Mouse (Mus musculus): ENCODE data around the gene Tsku.

Gene Tsku

DNA sequence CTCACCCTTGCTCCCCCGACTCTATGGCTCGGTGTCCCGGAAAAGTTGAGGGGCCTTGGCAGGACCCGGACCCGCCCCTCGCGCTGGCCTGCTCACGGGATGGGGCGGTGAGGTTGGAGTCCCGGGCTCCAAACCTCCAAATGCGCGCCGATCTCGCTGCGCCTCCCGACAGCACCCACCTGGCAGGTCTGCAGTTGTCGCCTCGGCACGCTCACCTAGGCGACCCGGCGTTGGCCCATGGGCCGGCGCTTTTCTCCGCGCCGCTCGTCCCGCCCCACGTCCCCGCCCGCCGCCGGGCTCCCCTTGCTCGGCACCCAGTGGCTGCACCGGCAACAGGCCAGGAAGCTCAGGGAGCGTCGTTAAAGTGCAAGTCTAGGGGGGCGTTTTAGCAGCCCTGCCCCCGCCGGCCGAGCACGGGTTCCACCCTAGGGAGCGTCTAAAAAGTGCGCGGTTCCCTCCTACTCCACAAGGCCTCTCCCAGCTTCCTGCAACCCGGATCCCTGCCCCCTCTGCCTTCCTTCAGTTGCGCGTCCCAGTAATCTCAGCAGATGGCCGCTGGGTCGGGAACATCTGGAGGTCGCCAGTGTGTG is at the start of gene Tsku:
TSS of gene Tsku (minus strand) at position 266 of the 590 bp plus-strand sequence.
- no peak for DNase-seq (ENCODE audit: low read depth)

DNA sequence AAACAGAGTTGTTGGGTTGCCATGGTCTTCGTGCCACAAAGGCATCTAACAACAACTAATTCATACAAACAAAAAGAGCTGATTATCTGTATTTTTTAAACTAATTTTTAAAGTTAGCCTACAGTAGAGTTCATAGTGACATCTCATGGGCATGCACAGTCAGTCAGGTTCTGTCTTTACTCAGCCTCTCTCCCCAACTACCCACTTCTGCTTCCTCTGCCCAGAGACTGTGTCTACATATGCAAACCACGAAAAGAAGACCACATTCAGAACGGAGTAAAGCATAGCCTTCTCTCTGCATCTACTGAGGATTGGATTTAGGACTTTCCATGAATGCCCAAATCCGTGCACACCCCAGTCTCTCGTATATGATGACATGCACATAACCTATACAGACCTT is 46.5 kb upstream of the Tsku start:
- DNase-seq (ENCODE audit: low read depth): no peak

DNA sequence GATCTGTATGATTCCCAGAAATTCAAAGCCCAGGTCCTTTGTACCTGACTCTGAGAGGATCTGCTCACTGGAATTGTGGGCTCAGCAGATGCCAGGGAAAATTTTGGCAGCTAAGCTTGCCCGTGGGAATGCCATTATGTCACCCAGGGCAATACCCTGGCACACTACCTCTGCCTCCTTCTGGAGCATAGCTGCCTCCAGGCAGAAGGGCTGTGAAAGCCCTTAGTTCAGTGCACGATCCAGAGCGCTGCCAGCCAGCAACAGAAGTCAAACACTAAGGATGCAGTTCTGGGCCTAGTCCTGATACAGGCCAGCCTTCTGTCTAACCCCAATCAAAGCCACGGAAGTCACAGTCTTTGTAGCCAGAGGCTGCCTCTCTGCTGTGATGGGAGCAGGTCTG is 42.9 kb upstream of the Tsku start:
- DNase-seq (ENCODE audit: low read depth): no peak

DNA sequence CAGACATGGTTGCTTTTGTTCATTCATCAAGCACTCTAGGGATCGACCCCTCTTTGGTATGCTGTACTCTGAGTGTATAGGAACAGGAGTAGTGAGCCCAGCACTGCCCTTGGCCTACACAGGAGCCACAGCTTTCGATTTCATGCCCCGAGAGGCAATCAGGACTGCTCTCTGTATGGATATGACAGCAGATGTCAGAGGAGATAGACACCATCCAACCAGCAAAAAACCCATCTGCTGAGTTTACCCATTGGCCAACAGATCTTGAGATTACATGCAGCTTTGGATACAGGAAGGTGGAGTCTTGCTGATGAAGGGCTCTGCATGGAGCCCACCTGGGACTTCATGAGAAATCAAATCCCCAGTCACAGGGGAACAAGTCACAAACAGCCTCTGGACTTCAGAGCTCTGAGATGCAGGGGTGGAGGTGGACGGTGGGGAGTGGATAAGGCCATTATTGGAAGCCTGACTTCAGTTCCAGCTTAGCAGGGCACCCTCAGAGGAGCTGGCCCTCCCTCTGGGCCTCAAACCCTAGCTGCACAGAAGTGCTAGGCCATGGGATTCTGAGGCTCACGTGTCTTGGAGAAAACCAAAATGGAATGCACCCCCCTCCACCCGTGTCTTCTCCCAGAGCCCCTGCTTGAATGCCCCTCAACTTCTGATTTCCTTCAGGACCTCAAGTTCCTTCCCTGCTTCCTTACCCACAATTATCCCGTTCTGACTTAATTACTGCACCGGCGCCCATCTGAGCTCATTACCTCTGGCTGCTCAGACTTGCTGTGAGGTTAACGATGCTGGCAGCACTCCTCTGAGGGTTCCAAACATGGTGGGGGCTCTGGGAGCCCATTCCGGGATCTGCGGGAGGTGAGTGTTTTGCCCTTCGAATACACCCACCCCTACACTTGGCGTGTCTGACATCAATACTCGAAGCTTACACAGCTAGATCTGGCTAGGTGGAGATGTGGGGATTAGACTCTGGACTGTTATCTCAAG is 41.8 kb upstream of the Tsku start:
- DNase-seq (ENCODE audit: low read depth): no peak

DNA sequence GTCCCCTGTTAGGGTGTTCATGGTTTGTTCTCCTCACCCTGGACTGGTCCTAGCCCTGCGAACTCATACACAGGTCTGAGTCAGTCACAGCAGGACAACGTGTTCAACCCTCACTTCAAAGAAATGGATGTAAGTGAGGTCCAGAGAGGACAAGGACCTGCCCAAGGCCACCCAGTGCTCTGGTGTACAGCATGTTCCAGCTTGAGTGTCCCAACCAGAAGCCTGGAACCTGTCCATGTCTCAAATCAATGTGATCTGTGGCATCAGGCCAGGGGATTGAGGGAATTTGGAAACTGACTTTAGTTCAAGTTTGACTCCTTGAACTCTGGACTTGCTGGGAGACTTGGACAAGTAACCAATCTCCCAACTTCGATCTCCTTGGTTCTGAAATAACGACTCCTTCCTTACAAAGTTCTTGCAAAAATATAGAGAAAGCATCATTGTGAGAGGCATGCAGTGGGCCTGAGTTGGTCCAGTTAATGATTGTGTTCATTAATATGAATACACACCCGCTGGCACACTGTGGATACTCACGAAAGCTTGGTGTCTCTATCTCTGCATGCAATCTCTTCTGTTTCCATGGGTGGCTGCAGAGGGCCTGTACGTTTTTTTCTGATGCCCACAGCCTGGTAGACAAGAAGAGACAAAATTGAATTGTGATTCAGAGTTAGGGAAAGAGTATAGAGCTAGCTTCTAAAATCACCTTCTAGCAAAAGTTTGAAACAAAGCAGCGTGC is 31.5 kb upstream of the Tsku start:
- no peak for DNase-seq (ENCODE audit: low read depth)

DNA sequence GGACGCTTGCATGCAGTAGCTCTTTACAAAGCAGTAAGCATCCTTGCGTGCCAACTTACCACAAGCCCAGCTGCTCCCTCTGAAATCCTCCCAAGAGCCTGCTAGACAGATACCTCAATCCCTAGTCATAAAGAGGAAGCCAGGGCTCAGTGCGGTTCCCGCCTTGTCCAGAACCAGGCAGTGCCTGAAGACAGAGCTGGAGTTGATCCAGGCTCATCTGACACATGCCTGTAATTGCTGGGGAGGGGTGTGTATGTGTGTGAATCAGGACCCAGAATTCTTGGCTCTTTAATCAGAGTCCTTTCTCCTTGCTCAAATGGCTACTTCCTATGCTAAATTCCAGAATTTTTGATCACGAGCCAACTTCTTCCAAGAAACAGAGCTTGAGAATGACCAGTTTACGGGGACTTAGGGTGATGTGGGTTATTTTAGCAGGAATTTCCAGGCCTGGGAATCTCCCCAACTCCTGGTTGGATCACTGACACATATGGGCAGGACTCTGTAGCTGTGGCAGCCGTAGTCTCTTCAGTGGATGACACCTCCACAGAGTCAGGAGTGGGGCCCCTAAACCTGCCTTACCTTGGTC is 30.3 kb upstream of the Tsku start:
- no peak for DNase-seq (ENCODE audit: low read depth)

DNA sequence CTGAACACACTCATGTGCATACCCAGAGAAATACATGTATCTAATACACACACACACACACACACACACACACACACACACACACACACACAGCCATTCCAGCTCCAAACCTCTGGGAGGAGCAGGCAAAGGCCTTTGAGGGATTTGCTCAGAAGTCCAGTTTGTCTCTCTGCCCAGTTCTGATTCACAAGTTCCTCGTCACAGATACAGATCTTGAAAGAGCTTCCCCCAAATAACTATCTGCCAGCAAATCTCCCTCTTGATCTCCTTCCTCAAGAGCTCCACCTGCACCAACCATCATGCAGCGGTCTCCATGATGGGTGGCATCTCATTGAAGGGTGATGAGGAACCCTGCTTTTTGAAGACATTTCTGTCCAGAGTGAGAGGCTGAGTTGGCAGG is 29.4 kb upstream of the Tsku start:
- no peak for DNase-seq (ENCODE audit: low read depth)

DNA sequence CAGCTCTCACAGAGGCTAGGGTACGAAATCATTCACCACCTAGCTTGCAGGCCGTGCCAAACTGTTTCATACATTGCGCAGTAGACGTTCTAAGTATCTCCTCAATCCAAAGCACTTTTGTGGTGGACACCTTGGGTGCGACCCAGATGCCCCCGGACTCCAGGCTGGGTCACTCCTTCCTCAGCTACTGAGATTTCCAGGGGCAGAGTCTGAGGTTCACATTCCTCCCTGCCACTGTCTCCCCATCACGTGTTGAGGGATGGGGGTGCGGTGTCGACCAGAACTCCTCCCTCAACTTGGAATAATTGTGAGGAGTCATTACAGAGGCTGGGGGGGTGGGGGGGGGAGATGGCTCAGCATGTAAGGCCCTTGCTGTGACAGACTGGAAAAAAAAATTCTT is 28.5 kb upstream of the Tsku start:
- no peak for DNase-seq (ENCODE audit: low read depth)

DNA sequence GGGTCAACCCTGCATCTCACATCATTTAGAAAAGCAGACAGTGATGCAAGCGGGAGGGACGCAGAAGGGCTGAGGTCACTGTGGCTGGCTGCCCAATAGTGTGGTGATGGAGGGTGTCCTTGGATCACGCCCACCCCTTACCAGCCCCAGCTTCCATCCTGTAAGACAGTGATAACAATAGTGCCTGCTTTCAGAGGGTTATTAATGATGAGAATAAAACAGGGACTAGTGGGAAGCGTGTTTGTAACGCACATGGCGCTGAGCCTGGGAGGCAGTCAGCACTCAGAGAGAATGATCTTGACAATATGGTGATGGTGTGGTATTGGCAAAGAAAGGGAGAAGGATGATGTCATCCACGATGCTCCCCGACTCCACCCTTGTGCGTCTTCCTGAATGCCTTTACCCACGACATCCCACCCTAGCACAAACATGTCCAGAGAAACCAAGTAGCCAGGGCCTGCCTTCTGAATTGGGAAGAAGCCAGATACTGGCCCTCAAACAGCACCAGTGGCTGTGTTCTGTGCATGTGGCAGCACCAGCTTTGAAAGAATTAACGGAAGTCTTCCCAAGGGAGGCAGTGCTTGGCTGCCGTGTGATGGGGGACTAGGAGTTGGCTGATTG is 27.9 kb upstream of the Tsku start:
- DNase-seq (ENCODE audit: low read depth): no peak

DNA sequence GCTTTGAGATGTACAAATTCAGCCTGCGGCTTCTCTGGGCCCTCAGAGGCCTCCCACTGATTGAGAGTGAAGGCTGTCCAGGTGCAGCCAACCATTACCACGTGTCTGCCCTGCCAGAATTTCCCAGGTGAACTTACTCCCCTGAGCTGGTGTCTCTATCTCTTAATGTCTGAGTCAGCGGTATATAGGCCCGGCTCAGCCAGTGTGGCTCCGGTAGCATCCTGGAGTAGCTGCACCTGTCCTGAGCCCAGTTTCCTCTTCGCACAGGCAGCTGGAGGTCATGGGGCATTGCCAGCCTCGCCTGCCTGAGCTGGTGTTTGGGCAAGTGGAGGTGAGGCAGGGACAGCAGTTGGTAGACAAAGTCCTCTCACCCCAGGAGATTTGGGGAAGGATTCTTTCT is 26.1 kb upstream of the Tsku start:
- DNase-seq (ENCODE audit: low read depth): no peak

DNA sequence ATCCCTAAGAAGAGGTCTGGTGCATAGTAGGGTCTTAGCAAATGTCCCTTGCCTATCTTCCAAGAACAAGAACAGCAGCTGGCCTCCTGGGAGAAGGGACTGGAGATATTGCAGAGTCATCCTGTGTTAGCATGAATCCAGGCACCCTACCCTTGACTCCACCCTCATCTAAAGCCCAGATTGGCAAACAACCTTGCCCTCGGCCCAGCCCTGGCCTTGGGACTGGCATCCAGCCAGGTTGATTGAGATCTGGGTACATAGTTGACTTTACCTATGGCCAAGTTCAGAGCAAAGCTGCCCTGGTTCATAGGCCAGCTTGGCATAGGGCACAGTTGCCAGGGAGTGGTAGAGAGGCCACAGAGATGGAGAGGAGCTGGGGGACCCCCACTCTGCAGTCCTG is 24.0 kb upstream of the Tsku start:
- no peak for DNase-seq (ENCODE audit: low read depth)

DNA sequence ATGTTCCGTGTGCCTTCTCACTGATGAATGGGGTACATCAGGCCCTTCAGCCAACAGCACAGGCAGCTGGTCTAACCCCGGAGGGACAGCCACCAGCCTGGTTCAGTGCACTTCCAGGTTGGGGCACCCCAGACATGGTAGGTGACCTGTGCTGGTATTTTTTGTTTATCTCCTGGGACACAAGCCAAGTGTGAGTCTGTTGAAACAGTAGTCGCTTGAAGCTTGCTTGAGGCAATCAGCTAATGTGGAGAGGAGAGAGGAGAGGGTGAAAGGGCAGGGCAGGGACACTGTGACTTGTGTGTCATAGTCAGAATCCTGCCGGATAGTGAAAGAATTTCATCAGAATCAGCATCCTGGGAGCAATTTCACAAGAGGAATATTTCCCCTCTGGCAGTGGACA is 22.2 kb upstream of the Tsku start:
- DNase-seq (ENCODE audit: low read depth): no peak

DNA sequence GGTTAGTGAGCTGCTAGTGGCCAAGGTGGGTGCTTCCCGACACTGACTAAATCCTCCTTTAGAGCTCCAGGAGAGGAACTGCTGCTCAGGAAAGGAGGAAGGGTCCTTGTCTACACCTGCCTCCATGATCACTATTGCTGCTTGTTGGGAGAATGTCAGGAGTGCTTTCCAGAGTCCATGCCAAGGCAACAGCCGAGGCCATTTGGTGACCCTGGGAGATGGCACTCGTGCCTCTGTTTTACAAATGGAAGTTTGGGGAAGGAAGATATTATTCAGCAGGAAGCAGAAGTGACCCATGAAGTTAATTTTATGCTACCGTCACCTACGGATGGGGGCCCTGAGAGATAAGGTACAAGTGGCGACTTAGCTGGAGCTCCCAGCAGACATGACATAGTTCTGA is 21.7 kb upstream of the Tsku start:
- no peak for DNase-seq (ENCODE audit: low read depth)

DNA sequence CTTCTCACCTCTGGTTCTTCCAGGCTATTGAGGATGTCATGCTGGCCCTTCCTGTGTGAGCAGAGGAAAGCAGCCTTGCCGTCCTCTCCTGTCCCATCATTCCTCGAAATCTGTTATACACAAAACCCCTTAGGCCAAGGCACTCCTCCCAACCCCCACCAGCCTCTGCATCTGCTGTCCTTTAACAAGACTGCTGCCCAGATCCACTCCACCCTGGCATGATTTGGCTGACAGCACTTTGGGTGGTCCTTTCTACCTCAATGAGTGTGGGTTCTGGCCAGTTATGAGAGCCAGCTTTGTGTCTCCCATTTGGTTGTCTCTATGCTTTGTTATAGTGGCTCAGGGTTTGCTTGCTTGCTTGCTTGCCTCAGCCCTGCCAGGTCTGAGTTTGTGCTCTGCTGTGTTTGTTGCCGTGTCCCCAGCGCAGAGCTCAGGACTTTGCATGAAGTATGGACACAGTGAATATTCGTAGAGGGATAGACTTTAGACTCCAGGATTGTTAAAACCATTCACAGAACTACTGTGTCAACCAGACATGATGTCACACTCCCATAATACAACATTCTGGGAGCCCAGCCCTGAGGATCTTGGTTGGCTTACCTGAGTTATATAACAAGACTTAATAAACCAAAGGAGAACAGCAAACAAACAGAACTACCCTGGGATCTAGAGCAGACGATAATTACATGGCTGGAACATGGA is 19.2 kb upstream of the Tsku start:
- DNase-seq (ENCODE audit: low read depth): no peak

DNA sequence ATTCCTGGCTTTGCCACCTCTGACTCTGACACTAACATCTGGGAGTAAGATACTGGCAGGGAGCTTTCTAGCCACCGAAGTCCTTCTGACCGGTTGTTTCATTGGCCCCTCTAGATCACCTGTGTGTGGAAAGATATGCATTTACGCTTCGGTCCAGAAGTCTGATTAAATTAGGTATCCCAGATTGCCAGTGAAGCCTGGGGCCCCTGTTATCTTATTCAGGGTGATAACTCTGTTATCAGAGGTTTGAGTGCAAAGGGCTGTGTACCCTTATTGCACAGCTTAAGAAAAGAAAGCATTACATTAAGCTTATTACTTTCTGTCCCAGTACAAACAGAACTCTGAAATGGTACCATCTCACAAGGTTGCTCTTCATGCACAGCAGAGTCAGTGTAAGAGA is 18.1 kb upstream of the Tsku start:
- no peak for DNase-seq (ENCODE audit: low read depth)

DNA sequence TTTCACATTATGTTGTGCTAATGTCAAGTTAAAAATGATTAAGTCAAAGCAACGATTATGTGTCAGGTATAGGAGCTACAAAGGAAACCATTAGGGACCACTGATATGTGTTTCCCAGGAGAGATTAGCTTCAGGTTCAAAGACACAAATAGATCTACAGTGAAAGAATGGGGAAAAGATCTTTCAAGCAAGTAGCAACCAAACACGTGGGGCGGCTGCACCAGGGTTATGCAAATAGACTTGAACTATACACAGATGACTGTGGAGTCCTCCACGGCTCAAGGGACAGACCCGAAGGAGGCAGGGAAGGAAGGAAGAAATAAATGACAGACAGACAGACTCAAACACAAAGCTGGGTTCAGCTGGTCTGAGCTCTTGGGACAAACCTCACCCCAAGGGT is 16.1 kb upstream of the Tsku start:
- DNase-seq (ENCODE audit: low read depth): no peak

DNA sequence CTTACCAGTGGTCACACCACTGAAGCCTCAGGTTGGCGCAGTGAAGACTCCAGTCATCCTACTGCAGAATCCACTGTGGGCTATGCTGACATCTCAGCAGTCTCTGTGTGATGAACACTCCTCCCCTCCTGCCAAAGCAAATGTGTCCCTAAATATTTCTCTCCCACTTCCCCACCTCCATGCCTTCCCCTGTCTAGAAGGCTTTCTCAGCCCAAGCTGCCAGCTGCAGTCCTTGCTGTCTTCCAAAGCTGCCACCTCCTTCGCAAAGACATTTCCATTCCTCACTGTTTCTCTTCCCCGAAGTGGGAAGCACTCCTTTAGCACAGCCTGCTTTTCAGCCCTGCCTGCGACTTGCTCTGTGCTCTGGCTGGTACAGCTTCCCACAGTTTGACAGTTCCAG is 10.0 kb upstream of the Tsku start:
- no peak for DNase-seq (ENCODE audit: low read depth)

DNA sequence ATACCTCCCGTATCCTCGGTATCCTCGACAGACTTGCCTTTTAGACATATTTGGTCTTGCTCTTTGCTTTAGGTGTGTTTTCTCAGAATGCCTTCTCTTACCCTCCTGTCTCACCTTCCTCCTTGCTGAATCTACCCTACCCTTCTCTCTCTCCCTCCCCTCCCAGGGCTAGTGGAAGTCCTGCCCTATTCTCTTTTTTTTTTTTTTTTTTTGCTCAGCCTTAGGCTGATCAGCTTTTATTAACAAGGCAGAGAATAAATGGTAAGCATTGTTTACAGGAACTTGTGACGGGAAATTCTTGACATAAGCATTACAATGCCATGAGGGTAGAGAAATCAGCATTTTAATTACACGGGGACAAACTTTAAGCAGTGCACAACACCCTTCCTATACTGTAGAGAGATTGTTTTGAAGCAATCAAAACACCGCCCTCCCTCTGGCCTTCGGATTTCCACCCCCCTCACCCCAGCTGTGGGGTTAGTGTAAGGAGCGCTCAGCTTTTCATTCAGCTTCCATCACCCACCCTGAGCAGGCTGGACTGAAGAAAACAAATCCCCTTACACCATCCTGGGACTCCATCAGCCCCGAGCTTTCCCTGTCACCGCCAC is 8.7 kb upstream of the Tsku start:
- DNase-seq (ENCODE audit: low read depth): no peak

DNA sequence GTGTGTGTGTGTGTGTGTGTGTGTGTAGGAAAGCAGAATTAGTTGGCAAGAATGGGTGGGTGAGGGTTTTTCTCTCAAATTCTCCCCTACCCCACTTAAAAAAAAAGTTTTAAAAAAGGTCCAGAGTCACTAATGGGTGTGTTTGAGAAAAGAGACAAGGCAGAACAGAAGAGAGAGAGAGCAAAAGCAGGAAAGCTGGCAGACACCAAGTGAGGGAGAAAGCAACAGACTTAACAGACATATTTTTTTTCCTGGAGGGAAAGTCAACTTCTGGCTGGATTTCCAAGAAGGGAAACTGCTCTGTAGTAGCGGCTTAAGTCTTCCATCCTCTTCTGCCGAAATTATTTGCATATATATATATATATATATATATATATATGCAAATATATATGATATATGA is 534 bp upstream of the Tsku start:
- DNase-seq (ENCODE audit: low read depth): no peak

DNA sequence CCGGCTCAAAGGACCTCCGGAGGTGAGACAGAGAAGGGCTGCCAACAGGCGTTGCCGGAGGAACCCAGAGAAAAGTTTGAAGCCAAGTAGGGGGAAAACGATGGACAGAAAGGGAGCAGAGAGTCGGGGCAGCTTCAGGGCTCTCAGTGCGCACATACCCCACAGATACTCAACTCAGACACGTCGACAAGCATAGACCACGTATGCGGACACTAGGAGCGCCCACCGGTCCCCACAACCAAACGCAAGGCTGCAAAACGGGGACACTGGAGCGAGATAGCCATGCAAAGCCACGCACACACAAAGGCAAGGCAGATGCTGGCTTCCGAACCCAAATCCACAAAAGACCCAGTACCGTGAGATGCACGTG is 522 bp downstream of the Tsku start:
- no peak for DNase-seq (ENCODE audit: low read depth)

DNA sequence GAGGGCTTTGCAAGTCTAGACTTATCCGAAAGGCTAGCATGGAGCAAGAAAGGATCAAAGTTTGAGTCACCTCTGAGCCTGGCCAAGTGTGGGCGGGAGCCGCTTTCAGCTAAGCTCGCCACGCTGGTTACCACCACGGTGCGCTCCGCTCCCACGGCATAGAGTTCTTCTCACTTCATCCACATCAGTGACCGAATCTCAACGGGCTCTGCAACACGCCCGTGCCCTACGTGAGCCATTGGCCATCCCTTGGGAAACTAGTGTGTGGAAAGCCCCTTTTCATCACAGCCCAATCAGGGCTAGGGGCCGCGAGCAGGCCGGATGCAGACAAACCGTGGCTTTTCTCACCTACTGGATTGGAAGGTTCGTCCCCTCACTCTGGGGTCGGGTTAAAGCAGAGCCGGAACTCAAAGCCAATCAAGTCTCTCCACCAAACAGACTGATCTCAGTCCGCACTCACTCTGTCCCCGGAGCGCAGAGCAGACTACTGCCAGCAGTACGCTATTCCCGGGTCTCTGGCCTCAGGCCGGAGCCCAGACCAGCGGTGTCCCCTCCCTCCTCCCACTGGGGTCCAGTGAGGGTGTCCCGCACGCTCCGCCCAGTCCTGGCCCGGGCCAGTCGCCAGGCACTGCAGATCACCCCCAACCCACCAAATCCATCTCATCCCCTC is 1.0 kb downstream of the Tsku start:
- no peak for DNase-seq (ENCODE audit: low read depth)
